Mouse (Mus musculus) forebrain, embryonic 16.5 days (tissue): ENCODE measurements around the gene Tbc1d2. TPM values are rescaled to one million over a fixed set of nuclear protein-coding genes. Genes with fewer than 3 reads are reported as not detected.

Experiments
- ATAC-seq: fragments of 200-750 bp; cut with Nextera tagmentation; 2 replicates; pipeline ENCODE4 v1.8.0; 2017; ENCODE audit warnings: mild to moderate bottlenecking, moderate library complexity
- H3K27ac ChIP-seq: fragments of 300-500 bp; sonication (generic); 2 replicates; pipeline ENCODE4 v1.5.1; 2014; ENCODE audit warnings: low read length, control low read depth
- H3K27me3 ChIP-seq: fragments of 300-500 bp; sonication (generic); replicated peaks from 2 replicates; pipeline ENCODE4 v1.6.1; 2014; ENCODE audit warnings: low read length; ENCODE audit not compliant: control insufficient read depth, insufficient read depth
- H3K36me3 ChIP-seq: fragments of 300-500 bp; sonication (generic); 2 replicates; pipeline ENCODE4 v1.6.1; 2014; ENCODE audit not compliant: control insufficient read depth, insufficient read depth
- H3K4me1 ChIP-seq: fragments of 300-500 bp; sonication (generic); replicated peaks from 2 replicates; pipeline ENCODE4 v1.6.1; 2014; ENCODE audit warnings: low read length; ENCODE audit not compliant: control insufficient read depth, insufficient read depth
- H3K4me2 ChIP-seq: fragments of 300-500 bp; sonication (generic); 2 replicates; pipeline ENCODE4 v1.6.1; 2014; ENCODE audit warnings: mild to moderate bottlenecking, low read length, control low read depth
- H3K4me3 ChIP-seq: fragments of 300-500 bp; sonication (generic); replicated peaks from 2 replicates; pipeline ENCODE4 v1.5.1; 2014; ENCODE audit warnings: mild to moderate bottlenecking, low read length, control low read depth
- H3K9ac ChIP-seq: fragments of 300-500 bp; sonication (generic); replicated peaks from 2 replicates; pipeline ENCODE4 v1.6.1; 2014; ENCODE audit warnings: low read depth, low read length, control low read depth
- H3K9me3 ChIP-seq: fragments of 300-500 bp; sonication (generic); 2 replicates; pipeline ENCODE4 v1.6.1; 2016; ENCODE audit warnings: low read length; ENCODE audit not compliant: control insufficient read depth
- WGBS: fragments of 180-500 bp; shearing (Covaris S2); extraction: QIAGEN DNeasy Blood & Tissue Kit; methylation state at CpG from one replicate; pipeline ENCODE4 v1.1.7; 2014; 5-methylcytosine and 5-hydroxymethylcytosine counted together
- polyA plus RNA-seq: library from polyadenylated mRNA; unstranded; fragments of >200 nt; fragmentation: Nextera tagmentation; extraction: Ambion mirVana; gene quantifications from 2 replicates; pipeline ENCODE4 v1.2.1, GENCODE M21; 2015

Tbc1d2 gene
- polyA plus RNA-seq, 1 experiment from 2014 or later, result 0.79 TPM

GRCm38 (mm10) chr4:46618196-46618817, 31.7 kb downstream of the Tbc1d2 start:
- no peaks in the 10 kb centered on the region; the same call in 1 of the 2 replicates for H3K4me1 ChIP-seq
- no peak overlapping the region for H3K9ac ChIP-seq
- no peak overlapping the region for H3K4me2 ChIP-seq
- no peak overlapping the region for H3K4me3 ChIP-seq
- H3K27me3 ChIP-seq, result no peaks in the 10 kb centered on the region; the same call in 1 of the 2 replicates
- no peaks in the 10 kb centered on the region for H3K36me3 ChIP-seq
- ATAC-seq, result no peak
- H3K9me3 ChIP-seq, result no peaks in the 10 kb centered on the region
- no peak overlapping the region for H3K27ac ChIP-seq
- 67% methylated on average over 11 of the region's 11 CpGs for WGBS

DNA sequence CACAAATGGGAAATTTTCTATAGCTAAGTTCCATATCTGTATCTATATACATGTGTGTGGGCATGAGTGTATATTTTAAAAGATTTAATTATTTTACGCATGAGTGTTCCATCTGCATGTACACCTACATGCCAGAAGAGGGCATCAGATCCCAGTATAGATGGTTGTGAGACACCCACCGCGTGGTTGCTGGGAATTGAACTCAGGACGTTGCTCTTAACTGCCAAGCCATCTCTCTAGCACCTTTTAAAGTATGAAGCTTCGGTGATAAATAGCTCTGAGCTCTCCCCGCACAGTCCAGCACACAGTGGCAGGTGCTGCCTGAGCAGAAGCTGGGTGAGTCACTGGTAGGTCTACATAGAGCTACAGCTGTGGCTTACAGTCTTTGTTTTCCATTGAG, 32.6 kb downstream of the Tbc1d2 start:
- Histone ChIP-seq H3K9ac (no peak overlapping the region), H3K4me3 (no peak overlapping the region), H3K27ac (no peak overlapping the region), H3K27me3 (no peaks in the 10 kb centered on the region; the same call in 1 of the 2 replicates), H3K4me1 (no peaks in the 10 kb centered on the region; the same call in 1 of the 2 replicates), H3K9me3 (no peaks in the 10 kb centered on the region), H3K4me2 (no peak overlapping the region), H3K36me3 (no peaks in the 10 kb centered on the region)
- WGBS, result 77% methylated on average over 6 of the region's 6 CpGs
- ATAC-seq, result no peak

DNA sequence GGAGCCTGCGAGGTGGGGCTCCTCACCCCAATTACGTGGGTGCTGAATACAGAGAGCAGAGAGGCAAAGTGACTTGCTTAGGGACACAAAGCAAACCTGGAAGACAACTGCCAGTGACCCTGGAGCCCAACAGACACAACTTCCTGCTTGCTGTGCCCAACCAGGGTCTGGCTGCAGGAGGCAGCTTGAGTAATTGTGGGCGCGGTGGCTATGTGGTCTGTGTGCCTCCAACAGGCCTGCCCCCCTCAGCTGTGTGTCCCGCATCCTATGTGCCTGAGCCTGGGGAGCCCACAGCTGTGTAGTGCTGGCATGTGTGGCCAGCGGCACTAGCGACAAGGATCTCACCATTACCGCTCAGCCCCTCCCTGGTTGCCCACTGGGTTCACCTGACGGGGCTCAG, 35.4 kb downstream of the Tbc1d2 start:
- Histone ChIP-seq H3K4me2 (no peak overlapping the region), H3K36me3 (no peaks in the 10 kb centered on the region), H3K27me3 (no peaks in the 10 kb centered on the region), H3K4me1 (no peaks in the 10 kb centered on the region), H3K4me3 (no peak overlapping the region), H3K27ac (no peak overlapping the region), H3K9ac (no peak overlapping the region), H3K9me3 (no peaks in the 10 kb centered on the region)
- WGBS, result 77% methylated on average over 9 of the region's 9 CpGs
- no peak for ATAC-seq

- no peak for ATAC-seq
- 83% methylated on average over 12 of the region's 12 CpGs for WGBS
- Histone ChIP-seq H3K9ac (no peak overlapping the region), H3K27me3 (no peaks in the 10 kb centered on the region), H3K4me3 (no peak overlapping the region), H3K9me3 (no peaks in the 10 kb centered on the region), H3K4me2 (no peak overlapping the region), H3K36me3 (no peaks in the 10 kb centered on the region), H3K4me1 (no peaks in the 10 kb centered on the region), H3K27ac (no peak overlapping the region)
Observed at GRCm38 (mm10) chr4:46613618-46614017, 36.4 kb downstream of the Tbc1d2 start.

GRCm38 (mm10) chr4:46611181-46611580, 38.8 kb downstream of the Tbc1d2 start:
- WGBS, result 3% methylated on average over 4 of the region's 4 CpGs

GRCm38 (mm10) chr4:46607601-46608000, 42.4 kb downstream of the Tbc1d2 start:
- WGBS, result 75% methylated on average over 3 of the region's 3 CpGs
- ATAC-seq, result no peak
- Histone ChIP-seq H3K4me1 (no peaks in the 10 kb centered on the region), H3K9me3 (no peaks in the 10 kb centered on the region), H3K4me3 (no peak overlapping the region), H3K27me3 (no peaks in the 10 kb centered on the region), H3K27ac (no peak overlapping the region), H3K9ac (no peak overlapping the region), H3K36me3 (no peaks in the 10 kb centered on the region), H3K4me2 (no peak overlapping the region)

More at GRCm38 (mm10) chr4:46611181-46611580, 38.8 kb downstream of the Tbc1d2 start:
- Histone ChIP-seq H3K9ac (no peak overlapping the region), H3K27me3 (no peaks in the 10 kb centered on the region), H3K27ac (no peak overlapping the region), H3K9me3 (no peaks in the 10 kb centered on the region), H3K36me3 (no peaks in the 10 kb centered on the region), H3K4me3 (no peak overlapping the region), H3K4me2 (no peak overlapping the region), H3K4me1 (no peaks in the 10 kb centered on the region)
- peak; percentile 80 for ATAC-seq

- H3K4me2 ChIP-seq, result no peak overlapping the region
- H3K4me3 ChIP-seq, result no peak overlapping the region
- H3K36me3 ChIP-seq, result no peaks in the 10 kb centered on the region
- H3K9me3 ChIP-seq, result no peaks in the 10 kb centered on the region
- no peak for ATAC-seq
- H3K27ac ChIP-seq, result no peak overlapping the region
- WGBS, result 56% methylated on average over 11 of the region's 11 CpGs
- no peak overlapping the region for H3K9ac ChIP-seq
- H3K4me1 ChIP-seq, result peaks cover 13% of the 10 kb centered on the region
- peaks cover 6% of the 10 kb centered on the region for H3K27me3 ChIP-seq
Observed at GRCm38 (mm10) chr4:46605451-46605850, 44.6 kb downstream of the Tbc1d2 start.

GRCm38 (mm10) chr4:46602704-46603103, 47.3 kb downstream of the Tbc1d2 start:
- Histone ChIP-seq H3K4me3 (no peak overlapping the region), H3K9ac (no peak overlapping the region), H3K36me3 (no peaks in the 10 kb centered on the region), H3K4me2 (no peak overlapping the region), H3K9me3 (no peaks in the 10 kb centered on the region), H3K27me3 (peaks cover 8% of the 10 kb centered on the region), H3K27ac (no peak overlapping the region), H3K4me1 (peaks cover 16% of the 10 kb centered on the region)
- 60% methylated on average over 7 of the region's 7 CpGs for WGBS
- ATAC-seq, result no peak

GRCm38 (mm10) chr4:46601844-46602423, 48.1 kb downstream of the Tbc1d2 start, which contains the start of gene Coro2a:
TSS of gene Coro2a (minus strand) at chr4:46602202.
- H3K27me3 ChIP-seq, result peaks cover 8% of the 10 kb centered on the region
- 2% methylated on average over 32 of the region's 66 CpGs for WGBS
- peak; percentile 77 for ATAC-seq
- no peaks in the 10 kb centered on the region for H3K36me3 ChIP-seq
- no peaks in the 10 kb centered on the region for H3K9me3 ChIP-seq
- H3K4me2 ChIP-seq, result peak within 1 kb of the TSS; percentile 94
- peaks cover 16% of the 10 kb centered on the region for H3K4me1 ChIP-seq
- H3K9ac ChIP-seq, result peak within 1 kb of the TSS; percentile 77
- H3K27ac ChIP-seq, result no peak within 1 kb of the TSS
- peak within 1 kb of the TSS; percentile 72 for H3K4me3 ChIP-seq
